In the genomic region with DNA sequence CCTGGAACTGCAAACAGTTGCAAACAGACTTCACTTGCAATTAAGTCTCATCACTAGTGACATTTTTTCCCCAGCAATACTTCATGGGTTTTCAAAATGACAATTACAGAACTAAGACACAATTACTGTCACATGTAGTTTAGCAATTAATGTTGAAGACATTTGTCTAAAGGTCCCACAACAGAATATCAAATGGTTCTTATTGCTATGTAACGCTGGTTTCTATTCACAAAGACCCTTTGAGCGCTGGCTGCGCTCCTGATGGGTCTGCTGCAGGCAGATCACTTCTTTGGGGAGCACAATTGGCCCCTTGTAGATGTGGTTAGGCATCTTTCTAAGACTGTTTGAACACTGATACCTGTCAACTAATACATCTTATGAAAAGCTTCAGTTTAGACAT, we compare ENCODE assay signal across 24 mouse cellular contexts.
A peak's percentile ranks its signal among the peaks of the same experiment; 100 is the strongest.
DNase-seq lines count a peak whose midpoint lies in the region; ATAC-seq lines count a peak whose summit lies in the region.
"Had no signal": no experiment of that assay in that cellular context is flagged by ENCODE, and none has a peak within 500 bp of the region (broad histone marks: within the 10 kb centered on the region; RNA-seq: fewer than 3 reads in every experiment).

No protein-coding gene starts in this region.

- H3K4me2 ChIP-seq in forebrain, embryonic 14.5 days (ENCODE audit: low read length): no peak overlapping the region
- H3K4me2 ChIP-seq in forebrain, embryonic 11.5 days (ENCODE audit: low read depth, low read length, severe bottlenecking): no peak overlapping the region
- H3K4me2 ChIP-seq in embryonic facial prominence, embryonic 14.5 days (ENCODE audit: low read depth, low read length): no peak overlapping the region
- H3K4me2 ChIP-seq in hindbrain, embryonic 15.5 days: no peak overlapping the region
- no peak overlapping the region for H3K4me2 ChIP-seq in midbrain, embryonic 15.5 days
- H3K4me2 ChIP-seq: heart, embryonic 13.5 days had no signal

- WGBS in forebrain, embryonic 14.5 days: 12% methylated on average over 3 of the region's 3 CpGs
- WGBS in forebrain, embryonic 11.5 days: 55% methylated on average over 3 of the region's 3 CpGs
- WGBS in embryonic facial prominence, embryonic 14.5 days: 66% methylated on average over 3 of the region's 3 CpGs
- WGBS in hindbrain, embryonic 15.5 days: 23% methylated on average over 3 of the region's 3 CpGs
- 23% methylated on average over 3 of the region's 3 CpGs for WGBS in midbrain, embryonic 15.5 days

- no peak overlapping the region for H3K4me3 ChIP-seq in forebrain, embryonic 14.5 days (ENCODE audit: low read depth, low read length)
- H3K4me3 ChIP-seq in forebrain, embryonic 11.5 days (ENCODE audit: low read depth, low read length): no peak overlapping the region
- H3K4me3 ChIP-seq in embryonic facial prominence, embryonic 14.5 days (ENCODE audit: low read depth, low read length): no peak overlapping the region
- H3K4me3 ChIP-seq in hindbrain, embryonic 15.5 days: no peak overlapping the region
- no peak overlapping the region for H3K4me3 ChIP-seq in midbrain, embryonic 15.5 days
- H3K4me3 ChIP-seq: erythroblast, embryonic 14.5 days; heart, embryonic 13.5 days; limb, embryonic 12.5 days; myocyte had no signal

- no peak for ATAC-seq in forebrain, embryonic 14.5 days
- no peak for ATAC-seq in forebrain, embryonic 11.5 days (replicated peaks; ENCODE audit: low FRiP score)
- ATAC-seq in embryonic facial prominence, embryonic 14.5 days (ENCODE audit: low read depth): no peak; the same call in 1 of the 2 replicates
- ATAC-seq in hindbrain, embryonic 15.5 days (ENCODE audit: low FRiP score, low read depth): no peak
- peak; percentile 53; the same call in 1 of the 2 replicates for ATAC-seq in midbrain, embryonic 15.5 days (replicated peaks)
- ATAC-seq: activated CD4-positive, CD25-positive, alpha-beta regulatory T cell, adult 4 months; Patski had no signal

- peaks cover 29% of the 10 kb centered on the region for H3K4me1 ChIP-seq in forebrain, embryonic 14.5 days (ENCODE audit: control insufficient read depth, insufficient read depth, low read length)
- H3K4me1 ChIP-seq in forebrain, embryonic 11.5 days (replicated peaks; ENCODE audit: control insufficient read depth, insufficient read depth, low read length): 0 out of 2 replicates have a peak, but pooled peaks cover 4% of the 10 kb centered on the region
- no peaks in the 10 kb centered on the region for H3K4me1 ChIP-seq in embryonic facial prominence, embryonic 14.5 days (ENCODE audit: control insufficient read depth, insufficient read depth, low read length)
- H3K4me1 ChIP-seq in hindbrain, embryonic 15.5 days (replicated peaks): peaks cover 20% of the 10 kb centered on the region
- H3K4me1 ChIP-seq in midbrain, embryonic 15.5 days: peaks cover 18% of the 10 kb centered on the region

- H3K9ac ChIP-seq in forebrain, embryonic 14.5 days (ENCODE audit: low read length): no peak overlapping the region
- H3K9ac ChIP-seq in forebrain, embryonic 11.5 days (ENCODE audit: low read length): no peak overlapping the region
- H3K9ac ChIP-seq in embryonic facial prominence, embryonic 14.5 days (ENCODE audit: low read depth, low read length): no peak overlapping the region
- no peak overlapping the region for H3K9ac ChIP-seq in hindbrain, embryonic 15.5 days
- no peak overlapping the region for H3K9ac ChIP-seq in midbrain, embryonic 15.5 days
- H3K9ac ChIP-seq: heart, embryonic 13.5 days; limb, embryonic 12.5 days; liver, embryonic 14.5 days had no signal

- DNase-seq in forebrain, embryonic 14.5 days (ENCODE audit: low spot score): peak; percentile 75
- no peak for DNase-seq in forebrain, embryonic 11.5 days (ENCODE audit: low spot score)
- DNase-seq in embryonic facial prominence, embryonic 14.5 days (ENCODE audit: low spot score): peak; percentile 27
- no peak for DNase-seq in kidney, adult 18-20 months
- DNase-seq in cerebellum, postnatal 25 days: no peak
- DNase-seq in spleen, adult 18-20 months: no peak
- DNase-seq: adrenal gland, postnatal 14 days; cerebellum, adult 18-20 months; gastrocnemius, postnatal 36 days; heart, postnatal 4 days; kidney, adult 11 months; kidney, postnatal 36 days; layer of hippocampus, adult 9-11 months; thymus, postnatal 14 days had no signal

- no peaks in the 10 kb centered on the region for H3K27me3 ChIP-seq in forebrain, embryonic 14.5 days (replicated peaks; ENCODE audit: control insufficient read depth, insufficient read depth, low read length)
- no peaks in the 10 kb centered on the region; the same call in 1 of the 2 replicates for H3K27me3 ChIP-seq in forebrain, embryonic 11.5 days (ENCODE audit: control insufficient read depth, insufficient read depth, low read length)
- no peaks in the 10 kb centered on the region for H3K27me3 ChIP-seq in embryonic facial prominence, embryonic 14.5 days (replicated peaks; ENCODE audit: control insufficient read depth, insufficient read depth, low read length)
- H3K27me3 ChIP-seq in hindbrain, embryonic 15.5 days: no peaks in the 10 kb centered on the region
- no peaks in the 10 kb centered on the region for H3K27me3 ChIP-seq in midbrain, embryonic 15.5 days (replicated peaks)
- H3K27me3 ChIP-seq: heart, embryonic 13.5 days had no signal

- peaks cover 28% of the 10 kb centered on the region for H3K36me3 ChIP-seq in forebrain, embryonic 14.5 days (ENCODE audit: control insufficient read depth, insufficient read depth, low read length)
- H3K36me3 ChIP-seq in forebrain, embryonic 11.5 days (ENCODE audit: control insufficient read depth, insufficient read depth, low read length): peaks cover 7% of the 10 kb centered on the region; the same call in 1 of the 2 replicates
- H3K36me3 ChIP-seq in embryonic facial prominence, embryonic 14.5 days (ENCODE audit: control insufficient read depth, insufficient read depth, low read length): peaks cover 8% of the 10 kb centered on the region; the same call in 1 of the 2 replicates
- peaks cover 3% of the 10 kb centered on the region; the same call in 1 of the 2 replicates for H3K36me3 ChIP-seq in hindbrain, embryonic 15.5 days
- H3K36me3 ChIP-seq in midbrain, embryonic 15.5 days (replicated peaks): no peaks in the 10 kb centered on the region

- H3K9me3 ChIP-seq in forebrain, embryonic 14.5 days (replicated peaks; ENCODE audit: control insufficient read depth, low read length): no peaks in the 10 kb centered on the region
- H3K9me3 ChIP-seq in forebrain, embryonic 11.5 days (ENCODE audit: control insufficient read depth, low read length): no peaks in the 10 kb centered on the region
- H3K9me3 ChIP-seq in embryonic facial prominence, embryonic 14.5 days (ENCODE audit: control insufficient read depth, low read length): no peaks in the 10 kb centered on the region
- H3K9me3 ChIP-seq in hindbrain, embryonic 15.5 days: no peaks in the 10 kb centered on the region
- no peaks in the 10 kb centered on the region for H3K9me3 ChIP-seq in midbrain, embryonic 15.5 days
- H3K9me3 ChIP-seq: heart, embryonic 13.5 days; limb, embryonic 12.5 days had no signal

- H3K27ac ChIP-seq in forebrain, embryonic 14.5 days (ENCODE audit: low read depth, low read length): no peak overlapping the region
- H3K27ac ChIP-seq in forebrain, embryonic 11.5 days (ENCODE audit: low read depth, low read length): no peak overlapping the region
- H3K27ac ChIP-seq in embryonic facial prominence, embryonic 14.5 days (replicated peaks; ENCODE audit: low read depth, low read length): no peak overlapping the region
- peak overlapping the region; percentile 58; the same call in 1 of the 2 replicates for H3K27ac ChIP-seq in hindbrain, embryonic 15.5 days (replicated peaks)
- peak overlapping the region; percentile 53; the same call in 1 of the 2 replicates for H3K27ac ChIP-seq in midbrain, embryonic 15.5 days
- H3K27ac ChIP-seq: heart, embryonic 13.5 days; limb, embryonic 12.5 days; liver, embryonic 14.5 days; stomach, postnatal 0 days had no signal

Comparison
In these comparisons a context has a peak if more than half of its experiments do, and no peak if none do; other contexts are left out.
1. DNase-seq: peak in forebrain, embryonic 14.5 days (single experiment) and embryonic facial prominence, embryonic 14.5 days (single experiment); none in forebrain, embryonic 11.5 days (single experiment), kidney, adult 18-20 months (single experiment), cerebellum, postnatal 25 days (0 of 2) and spleen, adult 18-20 months (0 of 2).
2. H3K27ac ChIP-seq: peak in hindbrain, embryonic 15.5 days (single experiment) and midbrain, embryonic 15.5 days (single experiment); none in forebrain, embryonic 14.5 days (single experiment), forebrain, embryonic 11.5 days (single experiment) and embryonic facial prominence, embryonic 14.5 days (single experiment).